Mouse (Mus musculus) urinary bladder, adult 2 months (tissue): ENCODE measurements around the gene Mfsd7a. TPM values are rescaled to one million over a fixed set of nuclear protein-coding genes. Genes with fewer than 3 reads are reported as not detected.
"Not testable (repeated sequence)": the region's sequence is repeated elsewhere in the genome, so short reads cannot be mapped to it uniquely, and the experiment has no call there.

Experiments used
- DNase-seq: peaks from one replicate; pipeline ENCODE4 v3.0.0; 2022; ENCODE audit warnings: low spot score
- polyA plus RNA-seq: library from polyadenylated mRNA; depleted of rRNA; stranded (reverse); fragments of >200 nt; gene quantifications from 2 replicates; pipeline ENCODE4 v1.2.3, GENCODE M21; 2012; rRNA removed

Mfsd7a gene
- polyA plus RNA-seq: 9.8 and 10.7 TPM in 2 replicates

DNA sequence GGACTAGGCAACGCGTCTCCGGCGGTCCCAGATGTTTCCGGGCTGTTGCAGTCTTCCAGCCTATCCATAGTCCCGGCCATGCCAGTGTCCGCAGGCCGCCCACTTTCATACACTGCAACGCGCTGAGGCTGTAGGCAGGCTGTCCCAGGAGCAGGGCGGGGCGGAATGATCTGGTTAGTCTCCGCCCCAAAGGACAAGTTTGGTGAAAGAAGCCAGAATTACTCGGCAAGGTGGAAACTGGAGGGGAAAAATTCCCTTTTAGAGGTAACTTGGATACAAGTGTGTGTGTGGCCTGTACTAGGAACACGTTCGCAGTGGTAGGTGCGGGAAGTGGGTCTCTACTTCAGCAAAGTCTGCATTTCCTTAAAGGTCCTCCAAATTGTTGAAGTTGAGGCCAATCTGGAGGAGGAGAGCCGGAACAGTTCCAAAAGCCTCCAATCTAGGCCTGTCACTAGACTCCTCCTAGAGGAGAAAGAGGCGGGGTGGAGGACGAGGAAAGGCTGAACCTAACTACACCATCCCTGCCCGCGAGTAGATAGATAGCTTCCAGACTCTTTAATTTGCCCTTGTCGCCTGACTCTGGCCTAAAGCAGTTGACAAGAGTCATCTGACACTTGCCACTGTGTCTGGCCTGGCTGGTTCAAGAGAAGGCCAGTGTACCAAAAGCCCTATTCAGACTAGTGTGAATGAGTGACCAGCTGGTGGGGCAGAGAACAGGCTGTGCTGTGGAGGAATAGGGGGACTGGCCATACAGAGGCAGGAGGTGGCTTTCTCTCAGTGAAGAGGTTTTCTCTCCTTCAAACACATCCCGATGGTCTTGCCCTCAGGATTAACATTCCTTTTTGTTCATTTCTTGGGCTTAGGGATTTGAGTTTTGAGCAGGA is at the start of gene Mfsd7a:
Gene Mfsd7a (minus strand): TSS at position 107 of the 884 bp plus-strand sequence.
- DNase-seq: peak; percentile 59

DNA sequence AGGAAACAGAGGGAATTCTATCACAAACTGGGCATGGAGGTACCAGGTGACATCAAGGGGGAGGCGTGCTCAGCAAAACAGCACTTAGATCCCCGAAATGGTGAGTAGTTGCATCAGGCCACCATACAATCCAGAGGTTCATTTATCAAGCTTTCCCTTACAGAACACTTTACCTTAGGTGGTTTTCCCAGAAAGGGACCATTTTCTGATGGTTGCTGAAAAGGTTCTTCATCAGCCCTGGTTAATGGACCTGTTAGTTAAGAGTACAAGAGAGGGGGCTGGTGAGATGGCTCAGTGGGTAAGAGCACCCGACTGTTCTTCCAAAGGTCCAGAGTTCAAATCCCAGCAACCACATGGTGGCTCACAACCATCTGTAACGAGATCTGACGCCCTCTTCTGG is 37.5 kb upstream of the Mfsd7a start:
- DNase-seq: not testable (repeated sequence)

DNA sequence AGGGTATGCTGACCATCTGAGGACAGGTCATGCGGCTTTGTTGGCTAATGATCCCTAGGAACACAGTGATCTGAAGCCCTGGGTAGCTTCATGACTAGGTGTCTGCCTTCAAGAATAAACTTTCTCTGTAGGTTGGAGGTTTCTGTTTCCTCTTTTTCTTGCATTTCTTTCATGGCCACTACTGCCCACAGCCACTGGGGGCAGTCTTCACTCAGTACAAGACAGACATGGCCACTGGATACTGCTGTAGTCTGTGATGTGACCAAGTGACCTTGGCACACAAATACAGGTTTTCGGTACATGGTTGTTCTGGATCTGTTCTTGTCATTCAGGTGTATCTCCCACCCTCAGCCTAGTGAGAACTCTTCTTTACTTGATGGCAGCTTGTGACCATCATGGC is 36.5 kb upstream of the Mfsd7a start:
- DNase-seq: no peak

DNA sequence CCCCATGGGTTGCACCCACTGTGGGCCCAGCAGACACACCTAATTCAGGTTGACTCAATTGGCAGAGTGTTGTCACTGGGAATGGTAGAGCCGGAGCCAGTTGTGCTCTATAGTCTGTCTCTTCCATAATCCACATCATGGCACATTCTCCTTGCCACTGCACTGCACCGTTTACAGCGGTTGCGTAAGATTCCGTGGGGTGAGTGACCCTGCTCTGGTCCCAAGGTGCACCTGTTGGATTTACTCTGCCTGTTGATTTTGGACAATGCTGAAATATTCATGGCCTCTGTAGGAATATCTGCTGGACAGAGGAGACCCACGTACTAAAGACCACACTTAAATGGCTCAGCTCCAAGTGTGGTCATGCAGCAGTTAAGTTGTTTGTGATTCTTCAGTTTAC is 34.3 kb upstream of the Mfsd7a start:
- no peak for DNase-seq

DNA sequence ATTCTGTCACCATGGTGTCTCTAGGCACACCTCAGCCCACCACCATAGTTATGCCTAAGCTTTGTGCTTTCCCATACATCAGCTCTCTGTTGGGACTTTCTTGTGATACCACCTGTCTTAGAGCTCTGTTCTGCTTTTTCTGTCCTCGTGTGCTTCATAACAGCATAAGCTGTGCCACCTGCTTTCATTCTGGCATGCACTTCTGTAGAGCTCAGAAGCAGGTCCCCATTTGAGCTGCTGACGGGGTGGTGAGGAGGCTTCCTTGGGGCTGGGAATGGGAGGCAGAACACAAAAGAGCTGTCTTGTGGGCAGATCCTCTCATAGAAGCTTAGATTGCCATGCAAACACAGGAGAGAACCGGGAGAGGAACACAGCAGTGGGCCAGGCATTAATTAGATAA is 27.3 kb upstream of the Mfsd7a start:
- no peak for DNase-seq

DNA sequence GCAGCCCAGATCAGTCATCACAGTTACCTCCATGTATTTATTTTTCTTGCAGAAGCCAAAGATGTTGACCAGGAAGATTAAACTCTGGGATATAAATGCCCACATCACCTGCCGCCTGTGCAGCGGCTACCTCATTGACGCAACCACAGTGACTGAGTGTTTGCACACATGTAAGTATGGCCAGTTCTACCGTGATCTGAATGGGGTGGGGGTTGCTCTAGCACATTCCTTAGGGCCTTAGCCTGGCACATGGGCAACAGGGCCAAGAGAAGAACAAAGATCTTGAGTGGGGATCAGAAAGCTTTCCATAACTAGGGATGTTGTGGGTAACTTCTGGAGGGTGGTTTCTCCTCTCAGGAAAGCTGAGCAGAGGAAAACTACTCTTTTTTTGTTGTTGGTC is 25.0 kb upstream of the Mfsd7a start:
- DNase-seq: no peak

DNA sequence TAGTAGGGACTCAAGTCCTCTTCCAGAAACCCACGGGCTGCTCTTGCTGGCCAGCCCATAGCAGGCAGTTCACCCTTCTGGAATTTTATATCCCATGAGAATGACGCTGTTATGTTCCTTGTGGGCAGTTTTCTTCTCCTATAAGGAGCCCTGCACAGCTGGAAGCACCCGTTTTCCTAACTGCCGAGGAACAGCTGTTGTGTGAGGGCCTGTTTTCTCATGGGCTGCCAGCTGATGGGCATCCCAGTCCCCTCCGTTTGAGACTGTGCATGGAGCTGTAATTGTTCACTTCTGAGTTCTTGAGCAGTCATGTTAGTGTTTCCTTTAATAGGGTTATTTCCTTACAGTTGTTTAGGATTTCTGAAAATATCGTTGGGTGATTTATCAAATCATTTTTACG is 20.9 kb upstream of the Mfsd7a start:
- DNase-seq: no peak

DNA sequence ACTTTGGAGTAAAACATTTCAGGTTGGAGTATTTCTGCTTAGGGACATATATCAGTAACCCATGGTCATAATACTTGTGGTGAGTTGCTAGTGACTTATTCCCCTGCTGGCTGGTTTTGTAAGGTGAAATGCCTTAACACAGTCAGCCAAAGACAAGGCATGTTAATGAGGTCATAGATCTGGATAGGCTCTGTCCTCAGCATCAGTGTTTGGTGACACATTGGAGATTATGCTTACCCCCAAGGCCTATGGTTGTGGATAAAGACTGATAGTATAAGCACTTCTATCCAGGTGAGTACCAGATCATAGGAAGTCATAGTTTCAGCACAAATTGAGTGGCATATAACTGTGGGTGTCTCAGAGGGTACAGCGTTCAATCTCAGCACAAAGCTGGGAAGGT is 18.0 kb upstream of the Mfsd7a start:
- DNase-seq: no peak

DNA sequence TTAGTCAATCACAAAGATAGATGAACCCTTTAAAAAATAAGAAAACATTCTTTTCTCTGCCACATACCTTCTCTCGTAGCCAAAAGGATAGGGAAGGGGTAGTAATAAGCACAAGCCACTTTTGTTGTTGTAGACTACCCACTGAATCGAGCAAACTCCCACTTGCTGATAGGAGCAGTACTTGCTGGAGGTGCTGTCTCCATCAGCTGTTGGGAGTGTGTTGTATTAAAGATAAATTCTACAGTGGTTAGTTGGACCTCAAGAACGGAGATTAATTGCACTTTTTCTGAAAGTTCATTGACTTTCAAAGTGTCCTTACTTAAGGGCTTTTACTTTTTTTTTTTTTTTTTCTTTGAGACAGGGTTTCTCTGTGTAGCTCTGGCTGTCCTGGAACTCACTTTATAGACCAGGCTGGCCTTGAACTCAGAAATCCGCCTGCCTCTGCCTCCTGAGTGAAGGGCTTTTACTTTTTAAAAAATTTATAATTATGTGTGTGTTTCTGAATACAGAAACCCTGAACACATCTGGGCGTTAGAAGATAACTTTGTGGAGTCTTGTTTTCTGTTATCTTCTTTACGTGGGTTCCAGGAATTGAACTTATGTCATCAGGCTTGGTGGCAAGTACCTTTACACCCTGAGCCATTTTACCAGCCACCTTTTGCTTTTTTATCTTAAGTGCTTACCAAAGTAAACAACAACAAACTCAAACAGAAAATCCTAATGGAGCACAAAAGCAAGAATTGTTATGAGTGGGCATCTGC is 16.6 kb upstream of the Mfsd7a start:
- DNase-seq: no peak

DNA sequence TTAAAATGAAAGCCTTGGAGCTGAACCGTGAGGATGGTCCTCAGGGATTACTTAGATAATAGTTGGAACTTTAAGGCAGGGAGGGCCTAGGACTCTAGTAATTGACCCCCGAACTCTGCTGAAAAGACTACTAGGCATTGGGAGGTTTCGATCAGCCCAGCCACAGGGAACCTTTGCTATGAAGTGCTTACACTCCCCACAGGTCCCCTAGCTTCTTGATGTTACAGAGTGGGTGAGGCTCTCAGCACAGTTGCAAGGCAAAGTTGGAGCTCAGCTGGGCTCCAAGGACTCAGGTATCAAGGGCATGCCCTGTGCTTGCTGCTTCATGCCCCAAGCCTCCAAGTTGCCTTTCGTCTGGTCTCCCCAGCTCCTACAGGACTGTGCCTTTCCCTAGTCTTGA is 13.8 kb upstream of the Mfsd7a start:
- no peak for DNase-seq

DNA sequence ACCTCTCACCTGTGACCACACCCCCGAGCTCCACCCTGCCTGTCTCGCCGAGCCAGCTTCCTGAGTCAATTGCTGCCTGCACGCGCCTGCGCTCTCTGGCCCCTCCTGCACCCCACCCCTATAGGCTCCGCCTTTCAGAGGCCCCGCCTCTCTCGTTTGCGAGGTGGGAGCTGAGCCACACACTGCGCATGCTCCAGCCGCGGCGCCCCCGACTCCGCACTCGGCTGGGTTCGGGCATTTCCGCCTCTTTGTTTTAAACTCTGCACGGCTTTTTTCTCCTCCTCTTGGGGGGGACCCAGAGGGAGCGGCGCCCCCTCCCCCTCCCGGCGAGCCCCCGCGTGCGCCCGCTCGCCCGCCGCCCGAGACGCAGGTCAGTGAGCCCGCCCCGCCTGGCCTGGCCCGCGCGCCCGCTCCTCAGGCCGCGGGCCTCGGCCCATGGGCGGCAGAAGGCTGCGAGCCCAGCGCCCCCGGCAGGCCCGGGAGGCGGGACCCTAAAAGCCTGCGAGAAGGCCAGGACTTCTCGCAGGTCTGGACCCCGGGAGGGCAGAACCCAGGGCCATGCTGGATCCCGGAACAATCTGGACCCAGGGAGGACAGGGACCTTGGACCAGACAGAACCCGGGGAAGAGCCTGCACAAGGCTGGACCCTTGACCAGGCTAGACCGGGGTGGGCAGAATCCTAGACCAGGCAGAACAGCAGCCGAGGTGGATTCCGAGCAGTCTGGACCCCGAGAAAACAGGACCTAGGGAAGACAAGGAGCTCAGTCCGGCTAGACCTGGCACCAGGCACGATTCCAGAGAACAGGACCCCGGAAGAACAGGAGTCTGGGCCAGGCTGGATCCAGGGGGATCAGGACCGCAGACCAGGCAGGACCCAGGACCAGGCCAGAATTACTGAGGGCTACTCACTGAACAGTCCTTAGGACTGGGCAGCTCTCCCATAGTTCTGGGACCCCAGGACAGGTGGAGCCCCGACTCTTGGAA is 12.7 kb upstream of the Mfsd7a start, which contains the start of gene Pcgf3:
Gene Pcgf3 (plus strand): TSS at position 151 of the 984 bp plus-strand sequence.
- peak; percentile 90 for DNase-seq

DNA sequence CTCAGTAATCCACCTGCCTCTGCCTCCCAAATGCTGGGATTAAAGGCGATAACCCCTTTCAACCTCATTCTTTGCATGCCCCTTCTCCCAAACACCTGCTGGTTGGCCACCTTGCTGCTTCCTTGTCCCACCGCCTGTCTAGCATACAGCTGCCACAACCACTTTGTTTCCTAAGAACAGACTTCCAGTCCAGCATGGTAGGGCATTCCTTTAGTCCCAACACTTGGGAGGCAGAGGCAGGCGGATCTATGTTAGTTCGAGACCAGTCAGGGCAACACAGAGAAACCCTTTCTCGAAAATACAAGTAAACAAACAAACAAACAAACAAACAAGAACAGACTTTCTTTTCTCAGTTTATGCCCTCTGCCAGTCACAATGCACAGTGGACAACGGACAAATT is 11.8 kb upstream of the Mfsd7a start:
- no peak for DNase-seq

DNA sequence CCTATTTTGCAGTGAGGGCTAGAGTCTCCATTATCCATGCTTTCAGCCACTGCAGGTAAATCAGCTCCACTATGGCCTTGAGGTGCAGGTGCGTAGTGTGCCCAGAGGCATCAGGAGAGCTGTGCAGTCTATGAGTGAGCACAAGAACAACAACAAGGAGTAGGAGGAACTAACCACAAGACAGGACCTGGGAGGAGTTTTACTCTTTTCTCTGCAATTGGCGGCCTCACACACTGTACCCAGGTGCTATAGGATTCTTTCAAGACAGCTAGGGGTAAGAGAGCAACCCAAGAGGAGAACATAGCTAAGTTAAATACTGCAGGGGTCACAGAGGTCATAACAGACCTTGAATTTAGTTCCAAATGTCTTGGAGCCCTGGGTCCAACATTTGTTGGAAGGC is 10.0 kb upstream of the Mfsd7a start:
- no peak for DNase-seq

DNA sequence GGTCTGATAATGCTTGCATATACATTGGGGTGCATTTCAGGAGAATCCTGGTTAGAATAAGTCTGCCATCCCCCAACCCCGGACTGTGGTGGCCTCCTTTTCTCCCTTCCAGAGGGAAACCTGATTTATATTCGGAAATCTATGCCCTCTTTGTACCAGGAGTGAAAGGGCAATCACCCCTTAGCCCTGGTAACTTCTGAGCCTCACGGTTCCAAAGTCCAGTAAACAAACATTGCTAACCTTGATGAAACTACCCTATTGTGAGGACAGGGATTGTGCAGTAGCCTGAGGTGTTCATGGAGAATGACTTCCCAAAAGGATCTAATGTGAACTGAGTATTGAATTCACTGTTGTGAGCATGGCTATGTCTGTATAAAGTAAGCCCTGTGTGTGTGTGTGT is 5.4 kb upstream of the Mfsd7a start:
- DNase-seq: no peak

DNA sequence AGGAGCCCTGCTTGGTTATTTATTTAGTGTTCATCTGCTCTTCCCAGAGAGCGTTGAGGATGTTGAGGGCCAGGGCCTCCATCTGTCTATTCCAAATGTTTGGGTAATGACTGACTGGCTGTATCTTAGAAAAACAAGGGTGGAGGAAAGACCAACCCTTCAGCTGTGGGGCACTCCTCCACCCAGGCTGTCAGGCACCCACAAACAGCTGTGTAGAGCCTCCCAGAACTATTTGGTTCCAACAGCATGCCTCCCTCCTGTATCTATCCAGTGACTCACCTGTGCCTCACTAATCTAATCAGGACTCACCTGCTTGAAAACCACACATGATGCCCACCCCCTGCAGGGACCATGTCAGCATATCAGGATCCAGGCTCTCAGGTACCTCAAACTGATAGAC is 3.7 kb upstream of the Mfsd7a start:
- no peak for DNase-seq

DNA sequence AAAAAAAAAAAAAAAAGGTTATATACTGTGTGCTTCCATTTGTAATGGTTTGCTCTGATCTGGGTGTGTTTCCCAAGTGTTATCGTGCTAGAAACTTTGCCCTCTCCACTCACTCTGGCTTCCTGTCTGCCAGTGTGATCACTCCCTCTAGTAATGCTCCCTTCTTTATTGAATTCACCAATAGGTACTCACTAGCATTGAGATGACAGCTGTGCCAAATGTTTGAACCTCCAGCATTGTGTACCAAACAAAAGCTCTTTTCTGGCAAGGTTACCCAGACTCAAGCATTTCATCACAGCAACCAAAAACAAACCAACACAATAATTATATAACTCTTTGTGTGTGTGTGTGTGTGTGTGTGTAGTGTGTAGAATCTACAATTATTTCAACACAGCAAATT is 2.9 kb upstream of the Mfsd7a start:
- DNase-seq: no peak

DNA sequence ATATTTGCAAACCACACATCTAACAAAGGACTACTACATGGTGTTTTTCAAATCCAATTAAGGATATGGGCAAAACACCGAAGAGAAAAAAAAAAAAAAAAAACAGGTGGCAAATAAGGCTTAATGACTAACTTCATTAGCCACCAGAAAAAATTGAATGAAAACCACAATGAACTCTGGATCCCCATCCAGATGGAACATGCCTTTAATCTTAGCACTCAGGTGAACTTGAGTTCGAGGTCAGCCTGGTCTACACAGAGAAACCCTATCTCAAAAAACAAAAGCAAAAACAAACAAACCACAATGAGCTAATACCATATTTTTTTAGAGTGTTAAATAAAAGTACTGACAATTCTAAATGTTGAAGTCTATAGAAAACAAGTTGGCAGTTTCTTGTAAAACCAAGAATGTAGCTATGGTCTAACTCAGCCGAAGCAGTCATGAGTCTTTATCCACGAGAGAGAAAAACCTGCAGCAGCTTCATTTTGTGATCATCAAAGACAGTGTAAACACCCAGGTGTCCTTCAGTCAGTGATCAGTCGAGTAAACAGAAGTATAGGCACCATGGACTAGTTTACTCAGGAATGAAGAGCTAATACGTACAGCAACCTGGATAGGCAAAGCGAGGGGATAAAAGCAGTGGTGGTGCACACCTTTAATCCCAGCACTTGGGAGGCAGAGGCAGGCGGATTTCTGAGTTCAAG is 2.3 kb upstream of the Mfsd7a start:
- no peak for DNase-seq

DNA sequence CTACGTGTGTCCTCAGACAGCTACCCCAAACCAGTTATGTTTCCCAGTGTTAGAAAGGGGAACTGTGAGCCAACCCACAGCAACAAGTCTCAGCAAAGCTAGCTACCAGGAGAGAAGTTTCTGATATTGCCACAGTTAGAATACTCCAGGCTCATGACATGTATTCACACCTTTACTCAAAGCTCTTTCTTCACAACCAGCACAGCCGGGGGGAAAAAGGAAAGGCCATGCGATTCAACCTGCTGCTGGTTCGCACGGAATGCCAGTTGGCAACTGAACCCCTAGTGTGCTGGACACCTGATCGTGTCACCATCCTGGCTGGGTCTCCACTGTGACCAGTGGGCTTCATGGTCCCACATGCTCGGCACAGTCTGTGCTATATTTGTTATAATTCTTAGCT is 834 bp downstream of the Mfsd7a start:
- DNase-seq: no peak

DNA sequence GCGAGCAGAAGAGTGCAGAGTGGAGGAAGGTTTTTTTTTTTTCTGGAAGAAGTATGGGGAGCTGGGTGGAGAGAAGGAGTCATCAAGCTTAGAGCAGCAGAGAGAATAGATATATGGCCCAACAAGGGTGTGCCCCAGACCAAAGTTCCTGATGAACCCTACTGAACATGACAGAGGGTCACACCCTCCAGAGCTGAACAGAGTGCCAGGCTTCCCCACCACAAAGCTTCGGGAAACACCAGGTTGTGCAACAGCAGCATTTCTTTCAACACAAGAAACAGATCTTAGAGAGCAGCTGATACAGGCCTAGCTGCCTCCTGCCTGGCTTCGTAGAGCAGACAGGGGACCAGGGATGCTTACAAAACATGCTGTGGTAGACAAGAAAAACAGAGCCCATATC is 1.7 kb downstream of the Mfsd7a start:
- no peak for DNase-seq

DNA sequence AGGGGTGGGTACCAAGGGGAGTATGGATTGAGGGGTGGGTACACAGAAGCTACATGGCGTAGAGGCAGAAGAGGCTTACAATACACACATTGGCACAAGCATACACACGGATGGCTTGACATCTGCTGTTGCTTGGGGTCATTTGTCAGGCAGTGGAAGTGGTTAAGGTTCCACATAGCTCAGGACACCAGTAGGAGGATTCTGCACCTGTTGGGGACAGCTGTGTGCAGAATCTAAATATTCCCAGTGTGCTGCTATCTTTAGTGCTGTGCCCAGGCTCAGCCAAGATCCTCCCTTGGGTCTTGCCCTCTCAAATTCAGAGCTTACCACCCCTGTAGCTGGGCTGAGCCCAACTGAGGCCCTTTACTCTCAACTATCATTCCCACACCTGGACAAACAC is 12.6 kb downstream of the Mfsd7a start:
- DNase-seq: no peak
